Mouse (Mus musculus) kidney, postnatal 36 days (tissue): Measurements from ENCODE around the gene Cwf19l1.
"Not testable (repeated sequence)": the region's sequence is repeated elsewhere in the genome, so short reads cannot be mapped to it uniquely, and the experiment has no call there.

ENCODE experiments used
- DNase-seq, 2 experiments: peaks; one replicate each; pipeline ENCODE4 v3.0.0; 2021 to 2022; ENCODE audit warnings: mixed read lengths in 2 of 2

The Cwf19l1 gene

GRCm38 (mm10) chr19:44135072-44135959 lies at the start of gene Cwf19l1:
Gene Cwf19l1, minus strand, starts transcription at chr19:44135876.
- DNase-seq, result peak; percentile 91 to 94

- no peak for DNase-seq
Observed at GRCm38 (mm10) chr19:44183968-44184367, 48.3 kb upstream of the Cwf19l1 start.

- no peak for DNase-seq
Observed at GRCm38 (mm10) chr19:44180502-44180901, 44.8 kb upstream of the Cwf19l1 start.

- DNase-seq, result no peak
Observed at GRCm38 (mm10) chr19:44176741-44177140, 41.1 kb upstream of the Cwf19l1 start.

GRCm38 (mm10) chr19:44174835-44175234 lies 39.2 kb upstream of the Cwf19l1 start:
- no peak for DNase-seq

- peak in 1 of 2 experiments; percentile 19 for DNase-seq
Observed at GRCm38 (mm10) chr19:44161515-44161914, 25.8 kb upstream of the Cwf19l1 start.

- DNase-seq, result no peak
Observed at GRCm38 (mm10) chr19:44159386-44159785, 23.7 kb upstream of the Cwf19l1 start.

GRCm38 (mm10) chr19:44157005-44157404 lies 21.3 kb upstream of the Cwf19l1 start:
- no peak for DNase-seq

GRCm38 (mm10) chr19:44153781-44154180 lies 18.1 kb upstream of the Cwf19l1 start:
- DNase-seq, result no peak

GRCm38 (mm10) chr19:44148991-44149390 lies 13.3 kb upstream of the Cwf19l1 start:
- no peak for DNase-seq

- DNase-seq, result no peak
Observed at GRCm38 (mm10) chr19:44148345-44148744, 12.7 kb upstream of the Cwf19l1 start.

- no peak for DNase-seq
Observed at GRCm38 (mm10) chr19:44146951-44147350, 11.3 kb upstream of the Cwf19l1 start.

GRCm38 (mm10) chr19:44146568-44146879 lies 10.8 kb upstream of the Cwf19l1 start:
- DNase-seq, result no peak

GRCm38 (mm10) chr19:44145702-44146567 lies 10.3 kb upstream of the Cwf19l1 start, which contains the start of gene Bloc1s2:
Gene Bloc1s2, minus strand, starts transcription at chr19:44146446.
- DNase-seq, result peak; percentile 93 to 96

GRCm38 (mm10) chr19:44144366-44144765 lies 8.7 kb upstream of the Cwf19l1 start:
- DNase-seq, result no peak

- DNase-seq, result no peak
Observed at GRCm38 (mm10) chr19:44135960-44136485, 347 bp upstream of the Cwf19l1 start.

- DNase-seq, result no peak
Observed at GRCm38 (mm10) chr19:44132917-44133316, 2.8 kb downstream of the Cwf19l1 start.

GRCm38 (mm10) chr19:44128560-44128959 lies 7.1 kb downstream of the Cwf19l1 start:
- no peak for DNase-seq

- DNase-seq, result no peak
Observed at GRCm38 (mm10) chr19:44127729-44128497, 7.8 kb downstream of the Cwf19l1 start.

GRCm38 (mm10) chr19:44121137-44121536 lies 14.5 kb downstream of the Cwf19l1 start:
- no peak for DNase-seq

GRCm38 (mm10) chr19:44120686-44121085 lies 15.0 kb downstream of the Cwf19l1 start:
- DNase-seq, result not testable (repeated sequence)

GRCm38 (mm10) chr19:44117793-44118192 lies 17.9 kb downstream of the Cwf19l1 start:
- no peak for DNase-seq
